Mouse (Mus musculus) bone marrow, adult 2 months (tissue): Measurements from ENCODE around the gene Ago3.

Experiments used
- CTCF ChIP-seq: fragments of 200-500 bp; IDR thresholded peaks from 2 replicates; pipeline ENCODE4 v1.5.1; 2011; ENCODE audit warnings: low read length, control low read depth; ENCODE audit not compliant: control insufficient read depth, insufficient read depth
- POLR2A ChIP-seq: fragments of 200-500 bp; IDR thresholded peaks from 2 replicates; pipeline ENCODE4 v1.6.1; 2011; ENCODE audit warnings: low read depth, mild to moderate bottlenecking, control low read depth, low read length, borderline replicate concordance; ENCODE audit not compliant: control insufficient read depth

DNA sequence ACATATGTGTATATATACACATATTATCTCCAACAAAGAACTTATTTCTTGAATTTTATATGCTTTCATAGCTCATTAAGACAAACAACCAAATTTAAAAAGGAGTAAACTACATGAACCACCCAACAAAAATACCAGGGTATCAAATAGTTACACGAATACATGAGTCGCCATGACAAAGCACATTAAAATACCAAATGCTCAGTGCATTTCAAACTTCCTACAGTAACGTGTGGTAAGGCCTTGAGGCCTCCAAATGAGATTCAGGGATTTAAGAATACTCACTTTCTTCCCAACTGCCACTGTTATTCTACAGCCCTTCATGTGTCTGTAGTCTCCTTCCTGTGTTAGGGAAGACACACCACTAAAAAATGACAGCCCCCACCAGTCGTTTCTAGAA is 2.4 kb upstream of the Ago3 start:
- no peak for TF ChIP-seq CTCF
- no peak for TF ChIP-seq POLR2A
